Mouse (Mus musculus): ENCODE measurements at regions not wholly inside any gene's neighbourhood (a gene's known extent, or its start where the extent isn't known, plus 50 kb on each side); places are given as distances from the start of the nearest gene placed in this dataset.
"Not testable (repeated sequence)": the region's sequence is repeated elsewhere in the genome, so short reads cannot be mapped to it uniquely, and the experiment has no call there.

DNA sequence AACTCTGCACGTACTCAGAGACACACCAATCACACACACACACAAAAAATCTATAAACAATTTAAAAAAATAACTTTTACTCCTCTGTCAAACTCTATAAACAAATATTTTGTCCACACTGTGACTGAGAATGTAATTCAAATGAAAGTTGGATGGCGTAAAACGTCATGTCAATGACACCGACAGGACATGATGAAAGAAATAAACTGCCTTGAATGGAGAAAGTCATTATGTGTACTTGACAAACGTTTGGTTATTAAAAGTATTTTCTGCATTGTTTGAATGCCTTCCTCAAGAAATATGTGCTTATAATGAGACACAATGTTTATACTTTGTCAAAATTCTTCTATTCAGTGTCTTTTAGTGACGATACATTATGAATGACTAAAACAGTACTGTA, 1171.6 kb upstream of the Pcdh20 start:
- no peak for DNase-seq (ENCODE audit: low read depth, low spot score)

DNA sequence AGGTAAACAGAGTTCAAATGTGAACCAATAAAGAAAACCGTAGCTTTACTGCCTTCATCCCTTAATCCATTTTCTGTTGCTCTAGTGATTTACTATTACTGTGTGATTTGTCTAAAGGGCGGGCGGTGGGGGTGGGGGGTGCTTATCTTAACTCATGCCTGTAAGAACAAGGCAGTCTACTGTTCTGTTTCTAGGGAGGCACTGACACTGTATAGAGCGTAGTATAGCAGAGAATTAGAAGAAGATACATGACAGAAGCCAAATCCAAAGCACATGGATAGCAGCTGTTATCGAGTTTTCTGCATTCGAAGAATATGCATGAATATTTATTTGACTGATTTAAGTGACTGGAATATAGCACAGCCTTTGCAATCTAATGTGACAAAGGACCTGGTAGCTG, 1168.1 kb upstream of the Pcdh20 start:
- no peak for DNase-seq (ENCODE audit: low read depth, low spot score)

DNA sequence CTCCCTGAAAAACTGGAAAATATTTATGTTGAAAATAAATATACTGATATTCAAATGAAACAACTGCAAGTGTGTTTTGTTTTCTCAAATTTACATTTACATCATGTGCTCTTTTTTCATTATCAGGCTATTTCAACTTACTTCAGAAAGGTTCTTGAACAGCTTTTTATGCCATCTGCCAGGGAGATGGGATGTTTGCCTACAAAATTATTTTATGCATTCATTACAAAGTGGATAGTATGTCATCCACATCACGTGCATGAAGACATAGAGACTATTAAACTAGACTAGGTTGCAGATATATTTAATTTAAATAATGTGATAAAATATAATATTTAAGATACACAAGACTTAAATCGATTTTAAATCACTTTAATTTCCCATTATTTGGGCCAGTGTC, 1165.5 kb upstream of the Pcdh20 start:
- DNase-seq (ENCODE audit: low read depth, low spot score), result no peak

DNA sequence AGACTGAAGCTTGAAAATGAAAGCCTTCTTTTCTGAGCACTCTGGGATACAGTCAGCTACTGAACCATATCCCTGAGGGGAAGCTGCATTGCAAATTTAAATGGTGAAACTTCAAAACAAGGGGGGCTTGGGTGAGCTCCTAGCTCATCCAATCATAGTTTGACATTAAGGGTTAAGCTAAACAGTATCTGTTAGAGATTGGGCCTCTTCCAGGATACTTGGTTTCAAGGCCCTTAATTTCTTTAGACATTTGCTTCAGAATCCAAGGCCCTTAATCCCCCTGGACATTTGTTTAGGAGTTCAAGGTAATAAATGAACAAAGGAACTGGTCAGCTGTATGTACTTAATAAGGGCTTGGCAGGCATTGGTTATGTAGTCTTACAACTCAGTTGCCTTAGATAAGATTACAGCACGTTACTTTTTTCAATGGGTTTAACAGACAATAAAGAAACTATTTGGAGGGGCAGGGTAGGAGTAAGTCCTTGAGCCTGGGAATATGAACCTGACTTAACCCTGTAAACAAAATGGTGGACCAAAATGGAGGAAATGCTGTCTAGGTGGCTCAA, 1163.4 kb upstream of the Pcdh20 start:
- no peak for DNase-seq (ENCODE audit: low read depth, low spot score)

DNA sequence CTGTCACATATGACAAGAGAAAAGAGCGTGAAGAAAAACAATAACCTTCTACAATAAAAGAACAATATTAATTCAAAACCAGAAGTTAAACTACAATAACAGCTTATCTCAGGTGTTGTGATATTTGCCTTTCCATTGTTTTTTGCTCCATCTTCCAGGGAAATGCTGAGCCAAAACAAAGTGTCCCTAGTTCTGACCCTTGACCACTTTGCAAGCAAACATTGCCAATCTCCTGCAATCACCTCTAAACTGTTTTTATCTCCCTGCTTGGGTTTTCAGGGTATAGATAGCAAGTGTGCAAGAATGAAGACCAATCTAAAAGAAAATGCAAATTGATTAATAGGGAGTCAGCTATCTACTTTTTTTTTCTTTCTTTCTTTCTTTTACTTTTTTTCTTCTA, 1162.5 kb upstream of the Pcdh20 start:
- DNase-seq (ENCODE audit: low read depth, low spot score), result no peak

DNA sequence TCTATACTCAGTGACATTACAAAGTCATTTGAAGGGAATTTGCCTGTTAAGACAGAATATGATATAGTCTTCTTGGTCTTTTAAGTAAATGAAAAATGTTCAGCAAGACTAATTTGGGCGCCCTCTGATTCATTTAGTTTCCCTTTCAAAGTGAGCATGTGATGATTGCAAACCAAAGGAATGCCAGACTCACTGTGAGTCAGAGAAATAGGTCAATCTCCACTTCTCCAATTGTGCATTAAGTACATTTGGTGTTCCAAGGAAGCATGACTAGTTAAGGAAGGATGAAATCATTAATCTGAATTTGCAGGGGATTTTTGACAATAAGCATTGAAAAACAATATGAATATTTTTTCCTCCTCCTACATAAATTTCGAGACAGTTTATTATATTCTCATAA, 1139.5 kb upstream of the Pcdh20 start:
- peak; percentile 5 for DNase-seq (ENCODE audit: low read depth, low spot score)

DNA sequence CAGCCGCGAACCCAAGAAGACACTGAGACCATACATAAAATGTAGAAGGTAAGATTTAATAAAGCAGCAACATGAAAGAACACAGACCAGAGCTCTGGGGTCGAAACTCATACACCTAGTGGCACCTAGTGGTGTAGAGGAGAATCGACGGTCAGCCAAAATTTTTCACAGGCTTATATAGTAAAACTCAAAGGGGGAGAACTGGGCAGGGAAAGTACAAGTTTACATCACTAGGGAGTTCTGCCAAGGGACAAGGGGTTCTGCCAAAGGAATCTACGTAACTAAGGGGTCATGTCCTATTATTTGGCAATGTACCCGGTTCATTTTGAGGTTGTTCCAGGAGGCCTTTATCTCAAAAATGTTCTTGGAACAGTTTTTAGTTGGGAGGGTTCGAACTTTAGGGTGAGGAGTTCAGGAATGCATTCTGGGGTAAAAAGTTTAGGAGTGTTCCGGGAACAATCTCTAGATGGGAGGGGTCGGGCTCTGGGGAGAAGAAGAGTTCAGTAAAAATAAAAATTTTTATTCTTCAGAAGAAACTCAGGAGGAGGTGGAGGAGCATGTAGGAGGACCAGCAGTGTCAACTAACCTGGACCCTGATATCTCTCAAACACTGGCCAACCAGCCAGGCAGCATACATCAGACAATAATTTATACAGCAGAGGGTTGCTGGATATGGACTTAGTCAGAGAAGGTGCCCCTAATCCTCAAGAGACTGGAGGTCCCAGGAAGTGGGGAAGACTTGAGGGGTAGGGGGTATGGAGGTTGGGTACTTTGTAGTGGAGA, 1138.7 kb upstream of the Pcdh20 start:
- not testable (repeated sequence) for DNase-seq (ENCODE audit: low read depth, low spot score)

DNA sequence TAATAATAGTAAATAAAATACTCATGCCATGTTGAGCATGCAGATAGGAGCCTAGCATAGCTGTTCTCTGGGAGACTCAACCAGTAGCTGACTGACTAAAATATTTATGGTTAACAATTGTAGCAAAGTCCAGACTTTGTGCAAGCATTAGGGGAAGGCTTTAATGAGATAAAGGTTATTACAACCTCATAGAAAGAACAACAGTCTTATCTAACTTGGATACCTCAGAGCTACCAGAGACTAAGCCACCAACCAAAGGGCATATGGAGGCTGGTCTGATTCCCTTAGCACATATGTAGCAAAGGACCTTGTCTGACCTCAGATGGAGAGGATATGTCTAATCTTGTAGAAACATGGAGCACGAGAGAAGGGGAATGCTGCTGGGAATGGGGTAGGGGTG, 1136.4 kb upstream of the Pcdh20 start:
- DNase-seq (ENCODE audit: low read depth, low spot score), result no peak

DNA sequence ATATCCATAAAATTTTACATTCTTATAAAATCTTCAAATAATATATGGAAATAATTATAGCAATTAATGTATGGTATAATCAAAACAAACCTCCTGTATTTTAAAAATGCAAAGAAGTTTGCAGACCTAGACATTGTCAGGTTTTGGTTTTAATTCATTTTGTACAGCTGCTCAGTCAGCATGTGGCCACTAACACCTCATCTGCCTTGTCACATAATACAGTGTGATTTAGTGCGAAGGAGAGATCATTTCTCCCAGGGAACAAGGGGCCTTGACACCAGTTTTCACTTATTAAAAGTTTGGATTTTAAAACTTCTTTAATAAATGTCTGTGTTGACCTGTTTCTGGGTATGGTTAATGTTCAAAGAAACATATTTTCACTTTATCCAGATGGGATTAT, 1126.6 kb upstream of the Pcdh20 start:
- no peak for DNase-seq (ENCODE audit: low read depth, low spot score)

DNA sequence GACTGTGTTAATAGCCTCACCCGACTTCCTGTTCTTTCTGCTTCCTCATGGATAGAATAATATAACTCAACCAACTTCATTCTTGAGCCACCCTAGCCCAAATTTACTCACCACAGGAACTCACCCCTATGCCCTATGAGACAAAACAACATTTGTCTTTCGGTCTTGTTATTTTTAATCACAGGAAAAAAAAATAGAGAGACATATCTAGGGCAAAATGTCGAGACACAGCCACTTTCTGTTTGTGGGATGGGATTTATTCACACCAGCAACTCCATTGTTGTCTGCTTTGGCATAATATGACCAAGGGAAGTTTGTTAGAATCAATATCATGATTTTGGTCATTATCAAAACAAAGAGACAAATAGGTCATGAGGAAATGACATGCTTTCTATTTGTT, 1102.4 kb upstream of the Pcdh20 start:
- no peak for DNase-seq (ENCODE audit: low read depth, low spot score)

DNA sequence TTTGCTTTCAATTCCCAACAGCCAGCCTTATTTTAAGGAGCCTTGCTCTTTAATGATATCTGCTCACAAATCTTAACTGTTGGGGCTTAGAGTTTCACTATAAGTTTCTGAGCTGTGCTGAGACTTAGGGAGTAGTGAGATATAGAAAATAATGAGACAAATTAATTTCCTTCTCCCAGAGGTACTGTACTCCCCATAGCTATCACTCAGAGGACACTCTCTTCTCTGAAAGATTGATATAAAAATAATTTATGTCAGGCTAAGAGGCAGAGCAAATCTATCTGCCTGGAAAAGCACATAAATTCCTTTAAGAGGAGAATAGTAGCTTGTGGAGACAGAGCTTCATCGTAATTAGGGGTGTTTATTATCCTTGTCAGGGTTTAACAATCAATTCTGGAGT, 1100.5 kb upstream of the Pcdh20 start:
- no peak for DNase-seq (ENCODE audit: low read depth, low spot score)

DNA sequence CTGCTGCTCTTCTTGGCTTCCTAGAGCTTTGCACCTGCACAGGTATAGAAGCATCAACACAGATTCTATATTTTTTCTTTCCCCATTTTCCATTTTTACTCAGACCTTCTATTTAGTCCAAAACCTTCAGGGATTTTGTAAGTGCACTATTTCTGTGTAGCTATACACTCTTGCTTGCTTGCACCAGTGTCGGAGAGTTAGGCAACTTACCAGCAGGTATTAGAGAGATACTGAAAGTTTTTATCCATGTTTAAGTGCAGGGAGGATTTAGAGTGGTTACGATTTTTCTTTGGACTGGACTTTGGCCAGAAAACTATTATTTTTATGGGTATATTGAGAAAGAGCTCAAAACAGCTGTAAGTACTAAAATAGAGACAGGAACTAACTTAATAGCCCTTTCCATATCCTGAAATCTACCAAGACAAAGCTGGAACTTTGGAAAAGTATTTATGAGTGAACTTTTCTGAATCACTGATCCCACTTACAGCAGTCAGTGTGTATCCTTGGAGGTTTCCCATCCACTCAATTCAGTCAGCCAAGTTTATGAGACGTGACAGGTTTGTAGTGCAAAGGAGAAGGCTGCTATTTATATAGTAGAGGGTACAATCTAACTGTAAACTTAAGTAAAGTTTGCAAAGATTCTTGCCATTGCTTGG, 1088.8 kb upstream of the Pcdh20 start:
- DNase-seq (ENCODE audit: low read depth, low spot score), result no peak

DNA sequence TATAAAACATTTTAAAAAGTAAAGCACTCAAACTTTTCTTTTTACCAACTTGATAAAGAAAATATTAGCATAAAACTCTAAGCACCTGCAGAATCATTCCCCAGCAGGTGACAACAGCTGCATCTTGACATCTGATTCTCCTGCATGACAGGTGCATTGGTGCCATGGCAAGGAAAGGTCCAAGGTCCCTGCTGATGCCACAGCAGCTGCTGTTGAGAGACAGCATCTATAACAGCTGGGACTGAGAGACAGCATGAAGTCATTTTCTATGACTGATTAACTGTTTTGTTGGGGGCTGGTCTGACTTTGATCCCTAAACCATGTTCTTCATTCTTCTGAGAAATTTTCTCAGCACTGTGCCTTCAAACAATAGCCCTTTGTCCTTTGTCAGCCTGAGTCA, 1086.1 kb upstream of the Pcdh20 start:
- no peak for DNase-seq (ENCODE audit: low read depth, low spot score)

DNA sequence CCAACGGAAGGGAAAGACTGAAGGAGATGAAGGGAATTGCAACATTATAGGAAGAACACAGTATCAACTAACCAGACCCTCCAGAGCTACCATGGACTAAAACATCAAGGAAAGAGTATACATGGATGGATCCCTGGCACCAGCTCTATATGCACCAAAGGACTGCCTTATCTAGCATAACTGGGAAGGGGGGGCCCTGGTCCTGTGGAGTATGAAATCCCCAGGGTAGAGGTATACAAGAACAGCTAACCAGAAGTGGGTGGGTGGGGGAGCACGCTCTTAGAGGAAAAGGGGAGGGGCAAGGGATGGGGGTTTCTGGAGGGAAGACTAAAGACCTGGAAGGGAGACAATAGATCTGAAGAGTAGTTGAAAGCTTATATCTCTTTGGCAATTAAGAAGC, 1085.0 kb upstream of the Pcdh20 start:
- DNase-seq (ENCODE audit: low read depth, low spot score), result no peak

DNA sequence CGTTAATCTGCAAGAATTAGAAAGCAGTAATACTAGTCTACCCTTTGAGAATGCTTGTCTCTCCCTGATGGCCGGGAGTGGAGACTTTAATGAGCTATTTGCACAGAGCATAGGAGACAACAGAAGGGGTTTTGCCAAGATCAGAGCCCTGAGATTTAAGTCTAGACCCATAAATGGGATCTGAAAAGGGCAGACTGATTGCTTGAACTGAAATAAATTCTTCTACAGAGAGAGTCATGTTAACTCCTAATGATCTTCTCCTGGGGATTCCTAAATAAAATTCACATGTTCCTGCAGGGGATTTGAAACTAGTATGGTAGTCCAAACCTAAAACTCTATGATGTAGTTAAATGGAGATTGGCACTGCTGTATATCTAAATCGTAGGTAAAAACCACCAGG, 1082.9 kb upstream of the Pcdh20 start:
- DNase-seq (ENCODE audit: low read depth, low spot score), result no peak
